Mouse (Mus musculus) heart, adult 2 months (tissue): Measurements from ENCODE around the gene Rwdd4a.

Experiments
- CTCF ChIP-seq: fragments of 200-600 bp; IDR thresholded peaks from 2 replicates; pipeline ENCODE4 v1.8.1; 2022; ENCODE audit warnings: antibody characterized with exemption, mild to moderate bottlenecking, moderate library complexity
- POLR2A ChIP-seq: fragments of 200-500 bp; IDR thresholded peaks from 2 replicates; pipeline ENCODE4 v1.6.1; 2011; ENCODE audit warnings: mild to moderate bottlenecking, low read depth, low read length, control low read depth; ENCODE audit not compliant: insufficient read depth

DNA sequence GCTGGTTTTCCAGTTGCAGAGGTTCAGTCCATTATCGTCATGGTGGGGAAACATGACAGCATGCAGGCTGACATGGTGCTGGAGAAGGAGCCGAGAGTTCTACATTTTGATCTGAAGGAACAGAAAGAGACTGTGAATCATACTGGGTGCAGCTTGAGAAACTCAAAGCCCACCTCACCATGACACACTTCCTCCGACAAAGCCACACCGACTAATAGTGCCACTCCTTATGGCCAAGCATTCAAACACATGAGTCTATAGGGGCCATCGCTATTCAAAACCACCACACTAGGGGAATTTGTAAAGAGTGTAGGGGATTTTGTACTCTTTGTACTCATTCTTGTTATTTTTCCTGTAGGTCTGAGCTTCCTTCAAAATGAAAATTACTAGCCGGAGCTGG lies 33.1 kb downstream of the Rwdd4a start:
- TF ChIP-seq POLR2A (no peak), CTCF (no peak)
